Mouse (Mus musculus): ENCODE results near the gene Gstm4. TPM values are rescaled to one million over a fixed set of nuclear protein-coding genes. Genes with fewer than 3 reads are reported as not detected.

The Gstm4 gene
- polyA plus RNA-seq, 1 experiment from 2014 or later, result 18.5 TPM

DNA sequence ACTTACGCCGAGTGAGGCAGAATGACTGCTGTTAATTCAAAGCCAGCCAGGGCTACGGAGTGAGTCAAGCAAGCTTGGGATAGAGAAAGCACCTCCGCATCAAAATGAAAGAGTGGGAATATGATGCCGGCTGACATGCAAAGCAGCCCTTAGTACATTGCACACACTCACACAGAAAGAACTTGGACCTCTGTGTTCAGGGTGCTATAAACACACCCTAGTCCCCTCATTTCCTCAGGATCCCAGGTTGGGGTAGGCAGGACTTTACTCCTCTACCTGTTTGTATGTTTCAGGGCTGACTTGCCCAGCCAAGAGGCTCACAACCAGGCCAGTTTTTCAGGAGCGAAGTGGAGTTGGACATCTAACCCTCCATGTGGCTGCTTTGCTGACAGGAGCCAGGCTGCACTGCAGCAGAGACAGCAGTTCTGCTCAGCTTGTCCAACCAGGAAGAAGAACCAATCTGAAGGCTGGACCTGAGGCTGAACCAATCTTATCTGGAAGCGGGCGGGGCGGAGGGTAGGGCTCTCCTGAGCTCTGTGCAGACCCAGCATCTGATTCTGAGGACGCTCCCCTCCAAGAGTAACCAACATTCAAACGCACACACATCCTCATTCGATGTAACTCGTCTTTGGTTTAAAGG is 24.7 kb upstream of the Gstm4 start:
- no peaks in the 10 kb centered on the region for H3K9me3 ChIP-seq (replicated peaks)
- no peaks in the 10 kb centered on the region for H3K27me3 ChIP-seq
- H3K36me3 ChIP-seq (replicated peaks), result peaks cover 30% of the 10 kb centered on the region
- no peak overlapping the region for H3K9ac ChIP-seq
- WGBS (ENCODE audit: insufficient replicate concordance), result 46% methylated on average over 13 of the region's 13 CpGs
- H3K4me3 ChIP-seq (replicated peaks), result no peak overlapping the region
- H3K27ac ChIP-seq (replicated peaks), result peak overlapping the region; percentile 62
- peaks cover 41% of the 10 kb centered on the region for H3K4me1 ChIP-seq (replicated peaks)
- ATAC-seq (ENCODE audit: insufficient read depth), result peak; percentile 48
- H3K4me2 ChIP-seq, result peak overlapping the region; percentile 49

DNA sequence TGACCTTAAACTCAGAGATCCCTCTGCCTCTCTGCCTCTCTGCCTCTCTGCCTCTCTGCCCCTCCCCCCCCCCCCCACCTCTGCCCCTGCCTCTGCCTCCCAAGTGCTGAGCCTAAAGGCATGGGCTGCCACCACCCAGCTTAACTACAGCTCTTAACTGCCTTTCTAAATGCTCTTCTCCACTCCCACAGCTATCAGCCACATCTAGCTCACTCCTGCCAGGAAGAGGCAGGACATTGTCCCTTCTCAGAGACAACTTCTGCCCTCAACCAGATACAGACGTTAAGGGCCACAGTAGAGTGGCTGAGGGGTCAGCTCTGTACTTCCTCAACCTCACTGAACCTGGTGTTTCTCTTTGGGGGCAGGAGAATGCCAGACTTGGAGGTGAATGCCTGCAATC is 24.1 kb upstream of the Gstm4 start:
- no peak overlapping the region for H3K9ac ChIP-seq
- H3K27ac ChIP-seq (replicated peaks), result peak overlapping the region; percentile 62

DNA sequence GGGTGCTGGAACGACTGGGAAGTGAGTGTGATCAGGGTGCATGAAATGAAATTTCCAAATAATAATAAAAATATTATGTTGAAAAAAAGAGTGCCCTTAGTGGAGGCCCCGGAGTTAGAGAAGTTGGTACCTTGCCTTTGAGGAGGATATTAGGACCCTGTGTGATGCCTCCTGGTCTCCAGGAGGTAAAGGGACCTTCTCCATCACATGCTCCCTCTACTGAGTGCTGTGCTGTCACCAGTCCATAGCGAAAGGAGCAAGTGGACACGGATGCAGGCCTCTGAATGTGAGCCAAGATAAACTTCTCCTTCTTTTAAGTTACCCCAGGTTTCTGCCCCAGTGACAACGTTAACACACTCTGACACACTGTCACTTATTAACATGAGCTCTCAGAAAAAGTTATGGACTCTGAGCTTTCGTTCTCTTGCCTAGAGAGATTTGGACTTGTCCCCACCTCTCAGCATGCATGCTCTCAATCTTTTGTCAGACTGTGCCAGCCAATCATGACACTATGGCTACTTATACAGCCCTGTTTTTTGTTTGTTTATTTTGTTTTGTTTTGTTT is 22.8 kb upstream of the Gstm4 start:
- H3K9me3 ChIP-seq (replicated peaks), result no peaks in the 10 kb centered on the region
- WGBS (ENCODE audit: insufficient replicate concordance), result 58% methylated on average over 6 of the region's 6 CpGs
- peaks cover 31% of the 10 kb centered on the region for H3K4me1 ChIP-seq (replicated peaks)
- ATAC-seq (ENCODE audit: insufficient read depth), result peak; percentile 45
- no peak overlapping the region for H3K4me2 ChIP-seq
- H3K9ac ChIP-seq, result no peak overlapping the region
- H3K36me3 ChIP-seq (replicated peaks), result peaks cover 11% of the 10 kb centered on the region; the same call in 1 of the 2 replicates
- no peaks in the 10 kb centered on the region for H3K27me3 ChIP-seq
- peak overlapping the region; percentile 62 for H3K27ac ChIP-seq (replicated peaks)
- H3K4me3 ChIP-seq (replicated peaks), result no peak overlapping the region

More for the DNA sequence above, 24.1 kb upstream of the Gstm4 start:
- Histone ChIP-seq H3K27me3 (no peaks in the 10 kb centered on the region), H3K9me3 (replicated peaks) (no peaks in the 10 kb centered on the region), H3K4me2 (no peak overlapping the region; the same call in 1 of the 2 replicates), H3K4me3 (replicated peaks) (no peak overlapping the region), H3K4me1 (replicated peaks) (peaks cover 41% of the 10 kb centered on the region), H3K36me3 (replicated peaks) (peaks cover 25% of the 10 kb centered on the region)
- ATAC-seq (ENCODE audit: insufficient read depth), result no peak
- WGBS (ENCODE audit: insufficient replicate concordance), result 3% methylated on average over 1 of the region's 1 CpGs

DNA sequence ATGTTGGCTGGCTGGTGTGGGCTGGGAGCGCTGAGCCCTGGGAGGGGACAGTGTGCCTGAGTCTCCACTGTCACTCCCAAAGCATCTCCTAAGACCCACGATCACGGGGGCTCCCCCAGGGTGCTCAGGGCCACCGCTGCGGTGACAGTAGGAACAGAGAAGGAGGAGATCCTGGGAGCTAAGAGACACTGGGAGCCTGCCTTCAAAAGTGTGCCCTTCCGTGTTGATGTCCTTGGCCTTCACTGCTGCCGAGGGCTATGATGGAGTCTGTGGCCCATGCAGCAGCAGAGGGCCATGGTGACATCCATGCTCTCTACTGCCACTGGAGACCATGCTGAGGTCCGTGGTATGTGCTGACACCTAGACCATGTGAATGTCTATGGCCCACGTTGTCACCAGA is 20.9 kb upstream of the Gstm4 start:
- no peak overlapping the region for H3K4me3 ChIP-seq (replicated peaks)
- H3K36me3 ChIP-seq (replicated peaks), result no peaks in the 10 kb centered on the region
- 69% methylated on average over 9 of the region's 9 CpGs for WGBS (ENCODE audit: insufficient replicate concordance)
- H3K4me2 ChIP-seq, result no peak overlapping the region
- ATAC-seq (ENCODE audit: insufficient read depth), result no peak
- peaks cover 25% of the 10 kb centered on the region for H3K4me1 ChIP-seq (replicated peaks)
- H3K9me3 ChIP-seq (replicated peaks), result no peaks in the 10 kb centered on the region
- no peak overlapping the region for H3K27ac ChIP-seq (replicated peaks)
- H3K9ac ChIP-seq, result no peak overlapping the region
- no peaks in the 10 kb centered on the region for H3K27me3 ChIP-seq

DNA sequence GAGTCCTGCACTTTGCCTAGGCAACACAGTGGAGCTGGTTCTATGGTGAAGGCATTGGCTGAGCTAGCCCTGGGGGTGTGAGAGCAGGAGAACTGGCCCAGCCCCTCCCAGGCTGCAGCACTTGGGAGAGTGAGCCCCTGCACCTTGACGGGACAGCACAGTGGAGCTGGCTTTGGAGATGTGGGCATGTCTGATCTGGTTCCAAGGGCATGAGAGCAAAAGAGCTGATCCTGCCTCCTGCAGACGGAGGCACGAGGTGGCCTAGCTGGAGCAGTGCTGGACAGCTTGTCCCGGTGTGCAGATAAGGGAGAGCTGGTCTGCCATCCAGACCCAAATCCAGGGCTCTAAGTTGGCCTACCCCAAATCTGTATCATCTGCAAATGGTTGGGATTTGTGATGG is 20.0 kb upstream of the Gstm4 start:
- no peak for ATAC-seq (ENCODE audit: insufficient read depth)
- Histone ChIP-seq H3K4me3 (replicated peaks) (no peak overlapping the region), H3K9ac (no peak overlapping the region), H3K9me3 (replicated peaks) (no peaks in the 10 kb centered on the region), H3K4me1 (replicated peaks) (peaks cover 16% of the 10 kb centered on the region), H3K27me3 (no peaks in the 10 kb centered on the region), H3K4me2 (no peak overlapping the region), H3K36me3 (replicated peaks) (no peaks in the 10 kb centered on the region), H3K27ac (replicated peaks) (no peak overlapping the region)
- 67% methylated on average over 4 of the region's 4 CpGs for WGBS (ENCODE audit: insufficient replicate concordance)

GRCm38 (mm10) chr3:108062648-108063047 is 18.0 kb upstream of the Gstm4 start:
- no peak overlapping the region for H3K4me3 ChIP-seq (replicated peaks)
- no peak for ATAC-seq (ENCODE audit: insufficient read depth)
- H3K4me1 ChIP-seq (replicated peaks), result peaks cover 3% of the 10 kb centered on the region; the same call in 1 of the 2 replicates
- H3K27ac ChIP-seq (replicated peaks), result no peak overlapping the region
- H3K9ac ChIP-seq, result no peak overlapping the region
- no peaks in the 10 kb centered on the region for H3K27me3 ChIP-seq
- 66% methylated on average over 8 of the region's 8 CpGs for WGBS (ENCODE audit: insufficient replicate concordance)
- no peaks in the 10 kb centered on the region for H3K9me3 ChIP-seq (replicated peaks)
- no peak overlapping the region for H3K4me2 ChIP-seq
- H3K36me3 ChIP-seq (replicated peaks), result no peaks in the 10 kb centered on the region

GRCm38 (mm10) chr3:108061420-108061819 is 16.7 kb upstream of the Gstm4 start:
- Histone ChIP-seq H3K4me3 (replicated peaks) (0 out of 2 replicates have a peak overlapping the region, but pooled peaks have one; percentile 20), H3K27me3 (no peaks in the 10 kb centered on the region)
- 2% methylated on average over 7 of the region's 7 CpGs for WGBS (ENCODE audit: insufficient replicate concordance)

DNA sequence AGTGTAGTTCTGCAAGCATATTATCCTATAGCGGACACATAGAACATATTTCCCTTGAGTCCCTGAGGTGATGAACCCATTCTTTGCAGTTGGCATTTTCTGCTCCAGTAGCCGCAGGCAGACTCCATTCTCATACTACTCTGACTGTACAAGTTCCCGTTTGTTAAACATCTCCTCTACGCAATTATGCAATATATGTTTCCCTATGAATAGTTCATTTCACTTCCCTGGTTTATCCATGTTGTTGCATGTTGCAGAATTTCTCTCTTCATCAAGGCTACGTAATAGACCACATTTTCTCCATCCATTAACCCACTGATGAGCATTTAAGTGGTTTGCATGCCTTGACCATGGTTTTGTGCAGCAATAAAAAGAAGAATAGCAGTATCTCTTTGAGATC is 5.8 kb upstream of the Gstm4 start:
- Histone ChIP-seq H3K27me3 (no peaks in the 10 kb centered on the region; the same call in 1 of the 2 replicates), H3K36me3 (replicated peaks) (no peaks in the 10 kb centered on the region), H3K27ac (replicated peaks) (no peak overlapping the region), H3K4me3 (replicated peaks) (no peak overlapping the region), H3K4me1 (replicated peaks) (peaks cover 11% of the 10 kb centered on the region), H3K9ac (no peak overlapping the region), H3K9me3 (replicated peaks) (no peaks in the 10 kb centered on the region), H3K4me2 (no peak overlapping the region)
- 72% methylated on average over 5 of the region's 5 CpGs for WGBS (ENCODE audit: insufficient replicate concordance)
- no peak for ATAC-seq (ENCODE audit: insufficient read depth)

More at GRCm38 (mm10) chr3:108061420-108061819, 16.7 kb upstream of the Gstm4 start:
- no peaks in the 10 kb centered on the region for H3K9me3 ChIP-seq (replicated peaks)
- H3K4me2 ChIP-seq, result peak overlapping the region; percentile 49
- ATAC-seq (ENCODE audit: insufficient read depth), result no peak
- no peak overlapping the region for H3K27ac ChIP-seq (replicated peaks)
- no peaks in the 10 kb centered on the region for H3K36me3 ChIP-seq (replicated peaks)
- peaks cover 3% of the 10 kb centered on the region; the same call in 1 of the 2 replicates for H3K4me1 ChIP-seq (replicated peaks)
- H3K9ac ChIP-seq, result no peak overlapping the region

GRCm38 (mm10) chr3:108048306-108048705 is 3.6 kb upstream of the Gstm4 start:
- Histone ChIP-seq H3K4me3 (replicated peaks) (no peak overlapping the region), H3K9ac (no peak overlapping the region), H3K27ac (replicated peaks) (no peak overlapping the region), H3K27me3 (no peaks in the 10 kb centered on the region; the same call in 1 of the 2 replicates), H3K36me3 (replicated peaks) (no peaks in the 10 kb centered on the region), H3K9me3 (replicated peaks) (no peaks in the 10 kb centered on the region), H3K4me1 (replicated peaks) (peaks cover 29% of the 10 kb centered on the region), H3K4me2 (no peak overlapping the region)
- no peak for ATAC-seq (ENCODE audit: insufficient read depth)
- WGBS (ENCODE audit: insufficient replicate concordance), result 80% methylated on average over 3 of the region's 3 CpGs

GRCm38 (mm10) chr3:108046944-108047655 is 2.4 kb upstream of the Gstm4 start:
- no peak for ATAC-seq (ENCODE audit: insufficient read depth)
- H3K4me1 ChIP-seq (replicated peaks), result peaks cover 32% of the 10 kb centered on the region
- H3K4me2 ChIP-seq, result peak overlapping the region; percentile 14; the same call in 1 of the 2 replicates

DNA sequence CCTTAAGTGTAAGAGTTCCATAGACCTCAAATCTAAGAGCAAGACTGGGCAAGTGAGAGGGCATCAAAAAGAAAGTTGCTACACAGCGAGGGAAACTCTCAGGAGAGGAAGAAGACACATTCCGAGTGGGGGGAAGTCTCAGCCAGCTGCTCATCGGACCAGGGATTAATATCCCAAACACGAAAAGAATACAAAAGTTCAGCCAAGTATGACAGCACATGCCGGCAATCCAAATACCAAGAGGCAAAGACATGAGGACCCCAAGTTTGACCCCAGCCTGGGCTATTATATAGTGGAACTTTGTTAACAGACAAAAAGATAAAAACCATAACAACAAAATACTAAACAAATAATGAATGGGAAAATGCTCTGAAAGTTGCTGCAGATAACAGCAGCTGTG is 11.5 kb downstream of the Gstm4 start:
- Histone ChIP-seq H3K9me3 (replicated peaks) (no peaks in the 10 kb centered on the region), H3K27ac (replicated peaks) (no peak overlapping the region), H3K9ac (no peak overlapping the region), H3K4me3 (replicated peaks) (no peak overlapping the region), H3K4me1 (replicated peaks) (0 out of 2 replicates have a peak, but pooled peaks cover 8% of the 10 kb centered on the region), H3K4me2 (no peak overlapping the region), H3K27me3 (no peaks in the 10 kb centered on the region), H3K36me3 (replicated peaks) (no peaks in the 10 kb centered on the region)
- ATAC-seq (ENCODE audit: insufficient read depth), result no peak
- WGBS (ENCODE audit: insufficient replicate concordance), result 56% methylated on average over 5 of the region's 5 CpGs

More at GRCm38 (mm10) chr3:108046944-108047655, 2.4 kb upstream of the Gstm4 start:
- H3K27me3 ChIP-seq, result no peaks in the 10 kb centered on the region; the same call in 1 of the 2 replicates
- no peaks in the 10 kb centered on the region for H3K9me3 ChIP-seq (replicated peaks)
- no peak overlapping the region for H3K9ac ChIP-seq
- H3K27ac ChIP-seq (replicated peaks), result no peak overlapping the region
- H3K36me3 ChIP-seq (replicated peaks), result no peaks in the 10 kb centered on the region
- 65% methylated on average over 2 of the region's 2 CpGs for WGBS (ENCODE audit: insufficient replicate concordance)
- H3K4me3 ChIP-seq (replicated peaks), result no peak overlapping the region
